Mouse (Mus musculus) ES-Bruce4 (cell line): ENCODE measurements around the gene Adgrg6. TPM values are rescaled to one million over a fixed set of nuclear protein-coding genes. Genes with fewer than 3 reads are reported as not detected.

Source experiments
- H3K27ac ChIP-seq: 2 replicates; pipeline ENCODE4 v1.5.1; 2012; ENCODE audit warnings: low read length, inconsistent platforms; ENCODE audit not compliant: insufficient read depth
- H3K27me3 ChIP-seq: 2 replicates; pipeline ENCODE4 v1.6.1; 2012; ENCODE audit warnings: mild to moderate bottlenecking, low read length, inconsistent platforms; ENCODE audit not compliant: control insufficient read depth, poor library complexity, insufficient read depth, severe bottlenecking
- H3K36me3 ChIP-seq: 2 replicates; pipeline ENCODE4 v1.6.1; 2012; ENCODE audit warnings: inconsistent platforms, mild to moderate bottlenecking, low read length, moderate library complexity; ENCODE audit not compliant: control insufficient read depth, poor library complexity, insufficient read depth, severe bottlenecking
- H3K4me1 ChIP-seq: one replicate; pipeline ENCODE4 v1.8.1; 2011; ENCODE audit warnings: low read length; ENCODE audit not compliant: control insufficient read depth, insufficient read depth
- H3K4me3 ChIP-seq: 2 replicates; pipeline ENCODE4 v1.5.1; 2011; ENCODE audit warnings: low read depth, mild to moderate bottlenecking, low read length
- H3K9ac ChIP-seq: 2 replicates; pipeline ENCODE4 v1.6.1; 2012; ENCODE audit warnings: low read depth, mild to moderate bottlenecking, inconsistent platforms; ENCODE audit not compliant: poor library complexity, severe bottlenecking
- H3K9me3 ChIP-seq: replicated peaks from 2 replicates; pipeline ENCODE4 v1.6.1; 2012; ENCODE audit warnings: mild to moderate bottlenecking, low read length, inconsistent platforms; ENCODE audit not compliant: control insufficient read depth, poor library complexity, insufficient read depth, severe bottlenecking
- CTCF ChIP-seq: IDR thresholded peaks from one replicate; pipeline ENCODE4 v1.8.1; 2011; ENCODE audit warnings: low read depth, low read length
- EP300 ChIP-seq: IDR thresholded peaks from 2 replicates; pipeline ENCODE4 v1.6.1; 2011; ENCODE audit warnings: low read depth, low read length; ENCODE audit not compliant: insufficient read depth
- POLR2A ChIP-seq: IDR thresholded peaks from one replicate; pipeline ENCODE4 v1.8.1; 2011; ENCODE audit warnings: low read length; ENCODE audit not compliant: insufficient read depth
- polyA plus RNA-seq: library from polyadenylated mRNA; stranded (reverse); fragments of >200 nt; gene quantifications from 2 replicates; pipeline ENCODE4 v1.2.4, GENCODE M21; 2011; ENCODE audit warnings: low read depth; ENCODE audit not compliant: missing spikeins, insufficient read depth, insufficient read length

Adgrg6 gene
- polyA plus RNA-seq, 1 experiment, result 1.8 TPM

- H3K27ac ChIP-seq, result no peak overlapping the region
- no peaks in the 10 kb centered on the region for H3K36me3 ChIP-seq
- H3K4me1 ChIP-seq, result no peaks in the 10 kb centered on the region
- no peak overlapping the region for H3K4me3 ChIP-seq
- TF ChIP-seq POLR2A (no peak), CTCF (no peak), EP300 (no peak)
- no peaks in the 10 kb centered on the region for H3K27me3 ChIP-seq
- H3K9me3 ChIP-seq, result no peaks in the 10 kb centered on the region
- no peak overlapping the region for H3K9ac ChIP-seq
These were observed 91.0 kb downstream of the Adgrg6 start for GRCm38 (mm10) chr10:14454481-14454880.

GRCm38 (mm10) chr10:14451811-14452210 lies 93.6 kb downstream of the Adgrg6 start:
- H3K9ac ChIP-seq, result no peak overlapping the region
- no peak overlapping the region for H3K27ac ChIP-seq
- no peaks in the 10 kb centered on the region for H3K27me3 ChIP-seq
- H3K4me3 ChIP-seq, result no peak overlapping the region
- no peaks in the 10 kb centered on the region for H3K9me3 ChIP-seq
- no peak for TF ChIP-seq POLR2A
- no peak for TF ChIP-seq EP300
- TF ChIP-seq CTCF, result no peak
- no peaks in the 10 kb centered on the region for H3K36me3 ChIP-seq
- H3K4me1 ChIP-seq, result no peaks in the 10 kb centered on the region

- H3K4me1 ChIP-seq, result no peaks in the 10 kb centered on the region
- H3K27me3 ChIP-seq, result no peaks in the 10 kb centered on the region
- no peak overlapping the region for H3K9ac ChIP-seq
- TF ChIP-seq EP300 (no peak), CTCF (peak; percentile 89), POLR2A (no peak)
- no peaks in the 10 kb centered on the region for H3K36me3 ChIP-seq
- no peak overlapping the region for H3K27ac ChIP-seq
- no peaks in the 10 kb centered on the region for H3K9me3 ChIP-seq
- H3K4me3 ChIP-seq, result no peak overlapping the region
These were observed 95.4 kb downstream of the Adgrg6 start for GRCm38 (mm10) chr10:14450073-14450472.

DNA sequence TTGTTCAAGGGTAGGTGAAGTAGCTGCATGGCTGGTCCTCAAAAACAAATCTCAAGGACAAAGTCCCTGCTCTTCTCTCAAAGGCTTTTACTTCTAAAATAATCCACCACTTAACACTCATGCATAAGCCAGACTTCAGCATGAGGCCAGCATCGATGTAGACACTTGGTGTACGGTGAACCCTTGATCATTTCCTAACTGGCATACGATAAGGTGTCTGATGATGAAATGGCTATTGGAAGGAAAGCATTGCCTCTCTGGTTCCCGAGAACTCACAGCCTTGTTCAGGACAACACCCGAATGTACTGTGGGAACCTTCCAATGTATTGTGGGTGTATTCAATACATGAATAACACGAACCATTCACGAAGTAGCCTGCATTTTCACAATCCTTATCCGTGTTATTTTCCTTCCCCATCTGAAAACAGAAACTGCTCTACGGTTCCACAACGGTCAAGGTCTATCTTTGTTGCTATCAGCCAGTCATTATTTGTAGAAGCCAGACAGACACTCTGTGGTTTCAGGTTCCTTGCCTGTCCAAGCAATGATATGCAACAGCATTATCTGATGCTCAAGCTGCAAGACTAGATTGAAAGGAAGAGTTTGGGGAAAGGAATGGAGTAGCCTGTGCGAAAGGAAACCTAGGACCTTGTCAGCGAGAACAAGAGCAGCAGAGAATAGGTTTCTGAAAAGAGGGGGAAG lies 99.7 kb downstream of the Adgrg6 start:
- no peaks in the 10 kb centered on the region for H3K4me1 ChIP-seq
- H3K27ac ChIP-seq, result no peak overlapping the region
- TF ChIP-seq CTCF (no peak), EP300 (no peak), POLR2A (no peak)
- no peaks in the 10 kb centered on the region for H3K36me3 ChIP-seq
- H3K9me3 ChIP-seq, result no peaks in the 10 kb centered on the region
- H3K4me3 ChIP-seq, result no peak overlapping the region
- no peaks in the 10 kb centered on the region for H3K27me3 ChIP-seq
- no peak overlapping the region for H3K9ac ChIP-seq

GRCm38 (mm10) chr10:14440860-14441579 lies 104.4 kb downstream of the Adgrg6 start:
- TF ChIP-seq EP300 (no peak), CTCF (no peak), POLR2A (no peak)
- Histone ChIP-seq H3K27me3 (no peaks in the 10 kb centered on the region), H3K9me3 (no peaks in the 10 kb centered on the region), H3K36me3 (no peaks in the 10 kb centered on the region), H3K4me1 (no peaks in the 10 kb centered on the region), H3K9ac (no peak overlapping the region), H3K27ac (no peak overlapping the region), H3K4me3 (no peak overlapping the region)

DNA sequence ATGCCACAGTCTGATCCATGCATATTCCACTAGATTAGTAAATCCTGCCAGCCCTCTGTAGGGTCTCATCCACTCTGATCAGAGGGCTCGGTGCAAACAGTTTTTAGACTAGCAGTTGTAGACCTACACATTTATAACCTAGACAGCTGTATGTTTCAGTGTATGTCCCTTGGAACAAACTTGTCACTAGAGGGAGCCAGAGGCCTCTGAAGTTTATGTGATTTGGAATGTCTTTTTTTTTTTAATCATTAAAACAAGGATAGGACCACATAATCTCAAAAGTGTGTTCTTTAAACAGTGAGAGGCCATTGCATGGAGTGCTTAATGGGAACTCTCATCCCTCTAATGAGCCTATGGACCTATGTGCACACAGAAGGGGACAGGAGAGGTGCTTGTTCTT lies 141.4 kb downstream of the Adgrg6 start:
- TF ChIP-seq EP300 (no peak), CTCF (no peak), POLR2A (no peak)
- H3K27me3 ChIP-seq, result no peaks in the 10 kb centered on the region
- no peaks in the 10 kb centered on the region for H3K9me3 ChIP-seq
- no peaks in the 10 kb centered on the region for H3K4me1 ChIP-seq
- H3K36me3 ChIP-seq, result no peaks in the 10 kb centered on the region
- H3K27ac ChIP-seq, result no peak overlapping the region
- no peak overlapping the region for H3K4me3 ChIP-seq
- H3K9ac ChIP-seq, result no peak overlapping the region
